Mouse (Mus musculus) frontal cortex, postnatal 36 days (tissue): ENCODE data around the gene Abhd15.
"Not testable (repeated sequence)": the region's sequence is repeated elsewhere in the genome, so short reads cannot be mapped to it uniquely, and the experiment has no call there.

ENCODE experiments used
- DNase-seq, 2 experiments: peaks; one replicate each; pipeline ENCODE4 v3.0.0; 2022; ENCODE audit warnings: low spot score in 2 of 2

The Abhd15 gene

DNA sequence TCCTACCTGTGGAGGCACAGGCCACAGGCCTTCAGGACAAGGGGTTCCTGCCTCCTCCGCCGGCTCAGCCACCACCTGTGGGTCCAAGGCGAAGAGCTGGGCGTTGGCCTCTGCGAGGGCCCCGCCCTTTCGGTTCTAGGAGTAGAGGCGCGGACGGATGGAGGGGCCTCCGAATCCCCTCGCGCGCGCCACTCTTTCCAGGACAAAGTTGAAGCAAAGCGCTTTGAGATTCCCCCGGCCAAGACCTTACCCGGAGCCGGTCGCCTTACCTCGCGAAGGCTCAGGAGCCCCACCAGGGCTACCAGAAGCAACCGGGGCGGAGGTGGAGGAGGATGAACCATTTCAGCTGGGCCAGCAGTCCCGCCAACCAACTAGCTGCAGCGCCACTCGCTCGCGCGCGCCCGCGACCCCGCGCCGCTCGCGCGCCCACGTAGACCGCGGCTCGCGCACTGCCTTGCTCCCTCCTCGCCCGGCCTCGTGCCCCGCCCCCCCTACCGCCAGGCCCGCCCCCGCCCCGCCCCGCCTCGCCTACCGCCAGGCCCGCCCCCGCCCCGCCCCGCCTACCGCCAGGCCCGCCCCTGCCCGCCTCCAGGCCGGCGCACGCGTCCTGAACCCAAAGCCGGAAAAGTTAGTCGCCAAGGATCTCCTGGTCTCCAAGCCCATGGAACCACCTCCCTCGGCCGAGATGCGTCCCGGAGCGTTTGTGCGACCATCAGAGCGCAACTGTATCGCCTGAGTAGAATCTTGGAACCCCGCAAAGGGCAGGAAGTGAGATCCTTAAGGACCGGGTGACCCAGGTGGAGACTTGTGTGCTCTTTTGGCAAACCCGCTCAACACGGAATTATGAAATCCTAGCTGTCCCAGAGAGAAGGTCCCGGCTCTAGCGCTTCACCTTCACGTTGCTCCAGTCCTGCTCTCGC, 1.8 kb upstream of the Abhd15 start:
- no peak for DNase-seq

DNA sequence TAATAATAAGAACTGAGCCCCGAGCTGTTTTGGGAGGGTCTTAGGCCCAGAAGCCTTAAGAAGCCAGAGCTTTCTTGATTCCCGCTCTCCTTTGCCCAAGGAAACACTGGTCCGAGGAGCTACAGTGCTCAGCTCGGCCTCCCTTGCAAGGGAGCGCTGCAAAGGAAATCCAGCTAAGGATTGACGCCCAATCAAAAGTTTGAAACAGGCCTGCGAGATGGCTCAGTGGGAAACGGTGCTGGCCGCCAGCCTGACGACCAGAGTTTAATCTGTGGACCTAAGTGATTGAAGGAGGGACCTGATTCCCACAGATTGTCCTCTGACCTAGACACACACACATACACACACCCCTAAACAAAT, 1.1 kb upstream of the Abhd15 start:
- no peak for DNase-seq

DNA sequence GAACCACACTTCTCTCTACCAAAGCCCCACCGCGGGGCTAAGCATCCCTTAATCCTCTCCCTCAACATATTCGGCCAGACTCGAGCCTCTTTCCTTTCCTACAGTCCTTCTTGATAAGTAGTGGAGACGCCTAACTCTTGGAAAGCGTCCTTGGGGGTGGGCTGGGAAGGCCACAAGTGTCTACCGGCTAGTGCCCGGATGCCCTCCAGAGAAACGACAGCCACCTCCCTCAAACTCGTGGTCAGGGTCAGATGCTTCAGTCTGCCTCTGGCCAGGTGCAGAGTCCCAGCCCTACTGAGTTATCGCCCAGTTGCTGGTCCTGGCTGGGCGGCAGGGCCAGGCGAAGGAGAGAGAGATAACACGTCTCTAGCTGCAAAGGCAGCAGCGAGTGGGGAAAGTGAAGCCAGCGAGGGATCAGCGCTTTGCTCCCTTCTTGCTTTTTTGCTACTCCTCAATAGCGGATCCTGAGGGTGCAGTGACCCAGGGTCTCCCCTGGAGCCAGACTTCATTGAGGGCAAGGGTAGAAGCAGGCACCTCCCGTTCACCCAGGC, 565 bp upstream of the Abhd15 start:
- no peak for DNase-seq

GRCm38 (mm10) chr11:77515637-77516552, 974 bp downstream of the Abhd15 start, which contains the start of gene Trp53i13:
TSS of gene Trp53i13 (minus strand) at chr11:77515980.
- no peak for DNase-seq

DNA sequence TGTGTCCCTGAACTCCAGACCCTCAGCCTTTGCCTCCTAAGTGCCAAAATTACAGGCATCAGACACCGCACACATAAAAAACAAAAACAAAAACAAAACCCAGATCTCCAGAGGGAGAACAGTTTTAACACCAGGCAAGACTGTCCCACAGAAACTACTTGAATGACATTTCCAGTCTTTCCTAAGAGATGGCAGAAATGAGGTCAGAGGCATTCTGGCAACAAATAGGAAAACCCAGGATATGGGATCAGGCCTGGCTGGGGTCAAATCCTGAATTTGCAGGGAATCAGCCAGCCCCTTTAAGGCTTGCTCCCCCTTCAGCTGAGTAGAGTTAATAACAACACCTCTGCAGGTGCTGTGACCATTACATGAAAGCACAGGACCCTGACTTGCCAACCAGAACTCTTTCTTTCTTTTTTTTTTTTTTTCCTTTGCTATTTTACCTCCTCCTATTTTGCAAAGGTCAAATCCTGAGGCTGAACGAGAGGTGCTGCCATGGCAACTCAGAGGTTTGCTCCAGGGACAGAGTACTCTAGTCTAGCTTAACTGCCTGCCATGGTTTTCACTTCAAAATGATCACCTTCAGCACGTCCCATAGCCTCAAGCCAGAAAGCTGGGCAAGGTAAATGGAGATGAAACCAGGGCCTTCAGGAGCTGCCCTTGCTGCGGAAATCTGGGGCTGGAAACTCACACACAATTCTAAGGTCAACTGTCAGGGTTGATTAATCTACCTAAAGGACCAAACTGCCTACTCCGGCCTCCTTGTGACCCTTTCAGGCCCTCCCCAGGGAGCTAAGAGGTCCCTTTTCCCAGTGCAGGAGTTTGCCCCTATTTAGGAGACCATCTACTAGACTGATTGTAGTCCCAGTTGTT, 1.9 kb downstream of the Abhd15 start:
- no peak for DNase-seq

- DNase-seq = no peak
These were observed 3.3 kb downstream of the Abhd15 start for GRCm38 (mm10) chr11:77518051-77518798.

DNA sequence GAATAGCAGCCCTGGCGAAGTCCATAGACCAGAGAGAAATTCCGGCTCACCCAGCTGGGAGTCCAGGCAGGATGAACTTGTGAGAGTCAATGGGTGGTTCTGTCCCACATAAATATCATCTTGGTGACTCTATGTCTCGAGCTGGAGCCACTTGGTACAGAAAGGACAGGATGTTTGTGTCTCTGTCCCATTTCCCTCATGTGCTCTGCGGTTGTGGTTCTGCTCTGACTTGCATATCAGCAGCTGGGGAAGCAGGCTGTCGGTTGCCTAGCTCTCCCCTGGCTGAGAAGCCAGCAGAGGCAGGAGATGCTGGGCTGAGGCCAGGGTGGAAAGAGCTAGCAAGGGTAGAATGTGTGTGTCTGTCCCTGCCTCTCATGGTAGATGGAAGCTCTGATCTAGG, 4.1 kb downstream of the Abhd15 start, which contains the start of gene Gm10392:
Gm10392 (minus strand) TSS at position 156 of the 400 bp plus-strand sequence.
- DNase-seq = no peak

DNA sequence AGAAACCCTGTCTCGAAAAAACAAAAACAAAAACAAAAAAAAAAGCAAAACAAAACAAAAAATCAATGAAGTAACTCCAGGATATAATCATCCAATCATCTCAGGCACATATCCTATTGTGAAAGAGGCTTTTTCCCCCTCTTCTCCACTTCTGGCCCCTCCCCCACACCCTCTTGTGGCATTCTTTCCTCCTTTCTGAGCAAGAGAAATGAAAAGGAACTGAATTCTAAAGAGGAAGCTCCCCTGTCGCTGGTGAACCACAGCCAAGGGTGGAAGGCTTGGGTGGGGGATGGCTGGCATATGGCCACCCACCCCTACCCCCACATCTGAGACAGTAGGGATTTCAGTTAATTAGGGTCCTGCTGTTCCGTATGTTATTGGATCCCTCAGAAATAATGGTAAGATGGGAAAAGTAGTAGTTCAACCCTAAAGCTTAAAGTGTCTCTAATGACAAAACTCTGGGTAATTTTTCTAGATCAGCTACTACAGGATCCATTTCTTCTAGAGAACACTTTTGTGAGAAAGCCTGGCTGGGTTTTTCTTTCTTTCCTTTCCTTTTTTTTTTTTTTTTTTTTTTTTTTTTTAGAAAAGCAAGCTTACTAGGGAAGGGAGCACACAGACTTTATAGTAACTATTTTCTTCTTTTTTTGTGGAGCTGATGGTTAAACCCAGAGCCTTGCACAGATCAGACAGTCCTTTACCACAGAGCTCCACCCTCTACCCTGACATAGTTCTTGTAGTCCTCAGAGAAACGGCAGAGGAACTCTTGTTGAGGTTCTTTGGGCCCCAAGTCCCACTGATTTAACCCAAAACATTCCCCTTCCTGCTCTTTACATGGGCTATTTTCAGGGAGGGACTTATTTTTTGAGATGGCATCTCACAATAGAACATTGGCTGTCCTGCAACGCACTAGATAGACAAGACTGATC, 5.9 kb downstream of the Abhd15 start:
- DNase-seq = no peak

DNA sequence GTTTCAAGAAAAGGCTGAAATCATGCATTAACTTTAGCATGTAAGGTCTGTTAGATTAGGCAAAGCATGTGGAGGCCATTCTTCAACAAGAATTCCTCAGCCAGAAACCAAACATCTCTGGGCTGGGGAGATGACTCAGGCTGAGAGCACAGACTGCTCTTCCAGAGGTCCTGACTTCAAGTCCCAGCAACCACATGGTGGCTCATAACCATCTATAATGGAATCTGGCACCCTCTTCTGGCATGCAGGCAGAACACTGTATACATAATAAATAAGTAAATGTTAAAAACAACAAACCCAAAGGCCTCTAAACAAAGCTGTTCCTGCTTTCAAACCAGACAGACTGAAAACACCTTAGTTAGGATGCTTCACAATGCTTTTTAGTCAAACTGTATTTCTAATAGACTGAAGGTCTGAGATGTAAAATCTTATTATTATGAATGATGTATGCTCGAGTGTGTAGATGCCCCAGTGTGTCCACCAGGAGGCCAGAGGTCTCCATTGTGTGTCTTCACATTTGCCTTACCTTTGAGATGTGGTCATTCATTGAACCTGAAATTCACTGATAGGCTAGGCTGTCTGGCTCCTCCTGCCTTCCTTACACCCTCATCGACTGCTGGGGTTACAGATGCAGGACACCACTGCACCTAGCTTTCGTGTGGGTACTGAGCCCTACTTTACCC, 11.0 kb downstream of the Abhd15 start:
- DNase-seq = no peak

DNA sequence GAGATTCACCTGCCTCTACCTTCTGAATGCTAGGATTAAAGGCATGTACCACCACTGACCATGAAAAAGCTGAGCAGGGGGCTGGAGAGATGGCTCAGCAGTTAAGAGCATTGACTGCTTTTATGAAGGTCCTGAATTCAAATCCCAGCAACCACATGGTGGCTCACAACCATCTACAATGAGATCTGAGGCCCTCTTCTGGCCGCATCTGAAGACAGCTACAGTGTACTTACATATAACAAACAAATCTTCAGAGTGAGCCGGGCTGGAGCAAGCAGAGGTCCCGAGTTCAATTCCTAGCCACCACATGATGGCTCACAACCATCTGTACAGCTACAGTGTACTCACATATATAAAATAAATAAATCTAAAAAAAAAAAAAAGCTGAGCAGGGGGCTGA, 13.5 kb downstream of the Abhd15 start:
- not testable (repeated sequence) for DNase-seq

DNA sequence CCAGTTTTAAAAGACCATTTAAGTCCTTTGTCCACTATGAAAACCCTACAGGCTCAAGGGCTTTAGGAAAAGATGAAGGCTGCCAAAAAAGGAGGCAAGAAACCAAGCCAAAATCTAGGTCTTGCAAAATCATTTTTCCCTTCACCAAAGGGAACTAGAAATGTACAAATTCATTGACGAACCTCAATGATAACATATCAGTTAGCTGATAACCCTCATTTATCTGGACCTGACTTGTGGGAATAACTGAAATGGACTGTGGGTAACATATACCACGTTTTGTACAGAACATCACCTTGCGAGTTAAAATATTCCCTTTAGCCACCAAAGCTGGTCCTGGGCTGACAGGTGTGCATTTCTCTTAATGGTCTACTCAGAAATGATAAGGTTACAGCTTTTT, 14.7 kb downstream of the Abhd15 start:
- DNase-seq = no peak

GRCm38 (mm10) chr11:77530862-77531261, 15.9 kb downstream of the Abhd15 start:
- DNase-seq = no peak

DNA sequence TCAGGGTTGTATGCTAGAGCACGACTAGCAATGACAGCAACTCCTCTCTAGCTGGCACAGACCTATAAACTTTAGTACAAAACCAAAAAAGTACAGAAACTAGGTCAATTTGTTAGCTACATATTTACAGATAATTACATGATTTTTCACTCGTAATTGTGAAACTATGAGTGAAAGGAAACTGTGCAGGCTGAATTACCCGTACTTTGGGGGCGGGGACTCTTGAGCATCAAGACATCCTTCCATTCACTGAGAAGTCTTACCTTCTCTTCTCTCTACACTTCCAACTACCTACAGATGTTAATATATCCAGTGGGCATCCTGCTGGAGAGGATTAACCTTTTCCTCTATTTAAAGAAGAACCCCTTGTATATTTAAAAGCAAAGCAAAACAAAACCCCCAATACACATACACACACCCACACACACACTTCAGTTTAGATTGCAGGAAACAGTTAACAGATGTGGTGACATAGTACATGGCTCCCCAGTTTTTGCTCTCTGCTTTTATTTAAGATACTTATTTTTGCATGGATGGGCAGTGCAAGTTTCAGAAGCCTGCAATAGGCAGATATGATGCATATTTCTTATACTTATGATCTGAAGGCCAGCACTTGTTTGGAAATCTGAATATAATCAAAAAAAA, 17.4 kb downstream of the Abhd15 start:
- DNase-seq = no peak

- DNase-seq = no peak
These were observed 30.3 kb downstream of the Abhd15 start for GRCm38 (mm10) chr11:77545261-77545660.

DNA sequence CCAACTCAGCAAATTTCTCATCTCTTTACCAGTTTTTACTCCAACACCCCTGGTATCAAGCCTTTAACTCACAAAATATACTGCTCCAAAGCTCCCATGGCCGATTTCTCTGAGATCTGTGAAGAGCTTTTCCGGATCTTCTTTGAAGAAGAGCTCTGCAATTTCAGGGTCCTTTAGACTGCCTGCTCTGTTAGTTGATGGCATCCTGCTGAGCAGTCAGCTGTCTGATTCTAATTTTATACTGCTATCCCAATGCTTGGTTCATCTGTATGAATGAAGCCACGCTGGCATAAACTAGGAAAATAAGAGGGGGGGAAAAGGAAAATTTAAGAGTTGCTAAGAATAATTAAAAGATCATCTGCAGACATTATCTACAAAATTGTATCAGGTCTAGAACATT, 70.3 kb downstream of the Abhd15 start:
- DNase-seq = no peak
